Mouse (Mus musculus): Measurements from ENCODE around the gene Cd300lg. TPM values are rescaled to one million over a fixed set of nuclear protein-coding genes. Genes with fewer than 3 reads are reported as not detected.

Gene Cd300lg
- 7.8 and 12.0 TPM in 2 replicates for polyA plus RNA-seq (2012; rRNA removed)

DNA sequence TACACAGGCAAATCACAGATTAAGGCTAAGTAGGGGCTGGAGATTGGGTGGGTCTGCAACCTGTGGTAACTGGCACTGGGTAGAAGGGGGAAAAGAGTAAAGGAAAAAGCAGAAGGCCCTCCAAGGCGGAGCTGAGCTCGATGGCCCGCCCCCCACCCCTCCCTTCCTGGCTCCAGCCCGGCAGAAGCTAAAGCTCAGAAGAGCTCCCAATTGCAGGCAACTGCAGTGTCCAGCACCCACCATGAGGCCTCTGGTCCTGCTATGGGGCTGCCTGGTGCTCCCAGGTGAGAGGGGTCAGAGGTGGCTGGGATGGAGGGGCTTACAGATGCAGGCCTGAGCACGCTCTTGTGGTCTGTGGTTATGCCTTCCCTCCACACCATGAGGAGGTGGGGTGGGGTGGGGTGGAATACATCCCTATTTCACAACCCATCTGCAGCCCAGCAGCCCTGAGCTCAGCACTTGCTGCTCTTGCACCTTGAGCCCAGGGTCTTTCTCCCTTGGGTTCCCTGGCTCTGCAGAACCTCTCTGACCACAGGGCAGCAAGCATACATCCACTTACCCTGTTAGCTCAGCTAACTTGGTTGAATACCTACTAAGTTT lies at the start of gene Cd300lg:
Gene Cd300lg (plus strand): TSS at position 160 of the 600 bp plus-strand sequence.
- peak within 1 kb of the TSS; percentile 53 for H3K4me3 ChIP-seq (replicated peaks; ENCODE audit: extremely low read depth, low read depth, low read length)
- no peaks in the 10 kb centered on the region for H3K4me1 ChIP-seq (ENCODE audit: control insufficient read depth, insufficient read depth, low read length)
- DNase-seq: no peak
- 35% methylated on average over 5 of the region's 5 CpGs for WGBS
- TF ChIP-seq CTCF (IDR thresholded peaks at IDR 0.05; ENCODE audit: insufficient read depth, low read length): no peak
- TF ChIP-seq POLR2A (IDR thresholded peaks at IDR 0.05; ENCODE audit: borderline replicate concordance, extremely low read depth, low read depth, low read length): peak; percentile 20; the same call in 1 of the 2 replicates

DNA sequence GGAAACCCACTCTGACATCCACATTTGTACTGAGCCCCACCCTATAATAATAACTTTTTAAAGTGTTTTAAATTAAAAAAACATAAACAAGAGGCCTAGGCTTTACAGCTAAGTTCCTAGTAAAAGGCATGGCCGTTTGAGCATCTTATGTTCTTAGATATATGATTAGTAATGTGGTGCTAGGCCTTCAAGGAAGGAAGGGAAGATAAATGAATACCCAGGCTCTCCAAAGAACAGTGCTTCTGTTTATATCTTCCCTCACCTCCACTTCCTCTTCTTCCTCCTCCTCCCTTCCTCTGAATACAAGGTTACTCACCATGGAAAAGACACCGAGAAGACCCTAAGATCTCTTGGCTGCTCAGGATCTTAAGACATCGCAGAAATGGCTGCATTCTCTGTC lies 49.5 kb upstream of the Cd300lg start:
- TF ChIP-seq CTCF (IDR thresholded peaks at IDR 0.05; ENCODE audit: insufficient read depth, low read length) (no peak), POLR2A (IDR thresholded peaks at IDR 0.05; ENCODE audit: borderline replicate concordance, extremely low read depth, low read depth, low read length) (no peak)

DNA sequence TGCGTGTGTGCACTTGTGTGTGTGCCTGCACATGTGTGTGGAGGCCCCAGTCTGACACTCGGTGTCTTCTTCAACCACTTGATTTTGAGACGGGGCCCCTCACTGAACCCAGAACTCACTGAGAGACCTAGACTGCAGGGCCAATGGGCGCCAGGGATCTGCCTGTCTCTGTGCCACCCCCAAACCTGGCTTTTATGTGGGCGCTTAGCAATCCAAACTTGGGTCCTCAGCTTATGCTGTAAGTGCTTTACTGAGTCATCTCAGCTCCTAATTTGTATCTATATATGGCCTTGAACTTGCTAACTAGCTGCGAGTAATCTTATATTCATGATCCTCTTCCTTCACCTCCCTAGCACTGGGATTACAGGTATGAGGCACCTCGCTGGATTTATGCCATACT lies 48.9 kb upstream of the Cd300lg start:
- no peak for DNase-seq
- 92% methylated on average over 7 of the region's 7 CpGs for WGBS
- no peaks in the 10 kb centered on the region for H3K4me1 ChIP-seq (ENCODE audit: control insufficient read depth, insufficient read depth, low read length)
- H3K4me3 ChIP-seq (replicated peaks; ENCODE audit: extremely low read depth, low read depth, low read length): no peak overlapping the region
- TF ChIP-seq POLR2A (IDR thresholded peaks at IDR 0.05; ENCODE audit: borderline replicate concordance, extremely low read depth, low read depth, low read length) (no peak), CTCF (IDR thresholded peaks at IDR 0.05; ENCODE audit: insufficient read depth, low read length) (no peak)

More for the DNA sequence above, 49.5 kb upstream of the Cd300lg start:
- 54% methylated on average over 3 of the region's 3 CpGs for WGBS
- no peaks in the 10 kb centered on the region for H3K4me1 ChIP-seq (ENCODE audit: control insufficient read depth, insufficient read depth, low read length)
- H3K4me3 ChIP-seq (replicated peaks; ENCODE audit: extremely low read depth, low read depth, low read length): no peak overlapping the region
- DNase-seq: no peak

DNA sequence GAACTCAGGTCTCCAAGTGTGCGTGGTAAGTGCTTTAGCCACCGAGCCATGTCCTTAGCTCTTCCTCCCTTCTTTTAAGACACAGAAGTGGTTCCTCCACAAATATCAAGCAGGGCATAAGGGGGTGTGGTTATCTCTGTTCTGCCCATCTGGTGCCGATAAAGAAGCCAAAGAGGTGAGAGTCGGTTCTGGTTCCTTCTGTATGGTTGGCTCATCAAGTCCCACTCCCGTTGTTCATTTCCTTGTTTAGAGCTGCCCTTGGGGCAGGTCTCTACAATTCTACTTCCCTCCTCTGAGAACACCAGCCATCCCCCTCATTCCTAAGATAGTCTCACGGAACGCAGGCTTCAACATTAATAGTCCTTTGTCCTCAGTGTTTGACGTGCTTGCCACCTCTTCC lies 47.2 kb upstream of the Cd300lg start:
- 39% methylated on average over 8 of the region's 8 CpGs for whole genome bisulfite sequencing
- TF ChIP-seq CTCF (IDR thresholded peaks at IDR 0.05; ENCODE audit: insufficient read depth, low read length): no peak
- no peak for TF ChIP-seq POLR2A (IDR thresholded peaks at IDR 0.05; ENCODE audit: borderline replicate concordance, extremely low read depth, low read depth, low read length)
- Histone ChIP-seq H3K4me1 (ENCODE audit: control insufficient read depth, insufficient read depth, low read length) (no peaks in the 10 kb centered on the region), H3K4me3 (replicated peaks; ENCODE audit: extremely low read depth, low read depth, low read length) (no peak overlapping the region)
- DNase-seq: no peak

DNA sequence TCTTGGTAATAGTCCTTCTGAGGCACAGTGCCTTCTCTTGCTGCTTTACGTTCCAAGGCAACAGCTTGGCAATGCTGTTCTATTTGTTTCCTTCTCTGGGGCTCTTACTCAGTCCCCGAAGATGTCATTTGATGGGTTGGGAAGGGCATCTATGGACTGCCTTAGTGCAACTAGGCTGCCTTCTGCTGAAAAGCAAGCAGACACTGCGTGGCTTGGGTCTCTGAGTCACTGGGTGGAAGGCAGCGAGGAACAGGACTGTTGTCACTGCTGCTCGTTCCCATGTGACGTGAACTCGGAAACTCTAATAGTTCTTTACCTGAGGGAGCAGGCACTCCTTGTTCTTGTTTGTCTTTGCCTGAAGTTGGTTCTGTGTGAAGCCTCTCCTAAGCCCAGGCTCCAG lies 45.4 kb upstream of the Cd300lg start:
- no peak for DNase-seq
- Histone ChIP-seq H3K4me3 (replicated peaks; ENCODE audit: extremely low read depth, low read depth, low read length) (no peak overlapping the region), H3K4me1 (ENCODE audit: control insufficient read depth, insufficient read depth, low read length) (no peaks in the 10 kb centered on the region)
- TF ChIP-seq CTCF (IDR thresholded peaks at IDR 0.05; ENCODE audit: insufficient read depth, low read length) (no peak), POLR2A (IDR thresholded peaks at IDR 0.05; ENCODE audit: borderline replicate concordance, extremely low read depth, low read depth, low read length) (no peak)
- WGBS: 84% methylated on average over 7 of the region's 7 CpGs

DNA sequence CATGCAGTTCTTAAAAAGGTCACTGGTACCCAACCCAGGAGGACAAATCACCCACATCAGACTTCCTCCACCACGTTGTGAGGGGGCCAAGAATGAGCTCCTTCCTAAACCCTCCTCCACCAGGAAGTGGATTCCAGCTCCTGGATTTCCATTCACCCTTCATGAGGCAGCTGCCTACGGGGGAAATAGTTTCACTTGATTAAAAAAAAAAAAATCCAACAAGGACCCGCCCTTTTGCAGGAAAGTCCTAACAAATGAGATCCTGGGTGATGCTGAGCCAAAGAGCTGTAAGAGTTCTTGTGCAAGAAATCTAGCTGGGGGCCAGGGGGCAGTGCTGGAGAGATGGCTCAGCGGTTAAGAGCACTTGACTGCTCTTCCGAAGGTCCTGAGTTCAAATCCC lies 43.1 kb upstream of the Cd300lg start:
- no peak for DNase-seq
- 23% methylated on average over 5 of the region's 5 CpGs for WGBS

DNA sequence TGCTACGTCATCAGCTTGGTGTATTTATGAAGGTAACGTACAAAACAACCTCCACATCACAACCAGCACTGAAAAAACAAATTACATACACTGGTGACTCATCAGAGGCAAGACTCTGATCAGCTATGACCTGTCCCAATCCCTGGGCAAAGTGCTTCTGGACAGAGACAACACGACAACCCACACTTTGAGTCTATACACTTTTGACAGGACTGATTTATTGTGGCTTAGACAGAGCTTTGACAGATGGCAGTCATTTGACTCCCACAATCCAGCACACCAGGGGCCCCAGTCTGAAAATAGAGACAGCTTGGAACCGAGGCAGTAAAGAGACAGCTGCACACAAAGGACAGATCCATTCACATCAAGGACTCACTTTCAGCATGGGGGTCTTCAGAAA lies 41.8 kb upstream of the Cd300lg start:
- WGBS: 73% methylated on average over 4 of the region's 4 CpGs

More for the DNA sequence above, 43.1 kb upstream of the Cd300lg start:
- Histone ChIP-seq H3K4me3 (replicated peaks; ENCODE audit: extremely low read depth, low read depth, low read length) (no peak overlapping the region), H3K4me1 (ENCODE audit: control insufficient read depth, insufficient read depth, low read length) (no peaks in the 10 kb centered on the region)
- no peak for TF ChIP-seq CTCF (IDR thresholded peaks at IDR 0.05; ENCODE audit: insufficient read depth, low read length)
- TF ChIP-seq POLR2A (IDR thresholded peaks at IDR 0.05; ENCODE audit: borderline replicate concordance, extremely low read depth, low read depth, low read length): no peak

DNA sequence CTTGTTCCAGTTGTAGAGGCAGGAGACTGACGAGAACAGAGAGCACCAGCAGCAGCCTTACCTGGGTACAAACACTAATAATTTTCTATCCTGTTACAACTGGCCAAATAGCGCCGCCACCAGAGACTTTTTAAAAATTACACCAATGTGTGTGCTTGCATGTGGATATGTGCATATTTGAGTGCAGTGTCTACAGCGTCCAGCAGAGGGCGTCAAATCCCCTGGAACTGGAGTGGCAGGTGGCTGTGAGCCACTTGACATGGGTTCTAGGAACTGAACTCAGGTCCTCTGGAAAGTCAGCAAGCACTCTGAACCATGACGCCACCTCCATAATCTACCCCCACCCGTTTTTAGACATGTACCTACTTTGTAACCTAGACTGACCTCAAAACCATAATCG lies 37.1 kb upstream of the Cd300lg start:
- 91% methylated on average over 8 of the region's 8 CpGs for WGBS
- H3K4me3 ChIP-seq (replicated peaks; ENCODE audit: extremely low read depth, low read depth, low read length): no peak overlapping the region

More for the DNA sequence above, 41.8 kb upstream of the Cd300lg start:
- DNase-seq: no peak
- TF ChIP-seq CTCF (IDR thresholded peaks at IDR 0.05; ENCODE audit: insufficient read depth, low read length): no peak
- TF ChIP-seq POLR2A (IDR thresholded peaks at IDR 0.05; ENCODE audit: borderline replicate concordance, extremely low read depth, low read depth, low read length): no peak
- Histone ChIP-seq H3K4me3 (replicated peaks; ENCODE audit: extremely low read depth, low read depth, low read length) (no peak overlapping the region), H3K4me1 (ENCODE audit: control insufficient read depth, insufficient read depth, low read length) (no peaks in the 10 kb centered on the region)

DNA sequence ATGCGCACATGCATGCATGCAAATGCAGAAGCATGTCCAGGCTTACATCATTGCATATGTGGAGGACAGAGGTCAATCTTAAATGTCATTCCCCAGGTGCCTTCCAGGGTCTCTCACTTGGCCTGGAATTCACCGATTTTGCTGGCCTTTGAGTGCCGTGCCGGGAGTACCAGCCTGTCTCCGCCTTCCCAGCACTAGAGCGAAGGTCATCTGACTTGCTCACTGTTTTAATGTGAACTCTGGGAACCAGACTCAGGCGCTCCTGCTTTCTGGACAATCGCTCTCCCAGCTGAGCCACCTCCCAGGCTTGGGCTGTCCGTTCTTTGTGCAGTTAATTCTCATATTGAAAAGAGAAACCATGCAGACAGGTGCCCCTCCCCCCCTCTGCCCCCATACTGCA lies 35.0 kb upstream of the Cd300lg start:
- DNase-seq: no peak
- Histone ChIP-seq H3K4me1 (ENCODE audit: control insufficient read depth, insufficient read depth, low read length) (peaks cover 3% of the 10 kb centered on the region; the same call in 1 of the 2 replicates), H3K4me3 (replicated peaks; ENCODE audit: extremely low read depth, low read depth, low read length) (no peak overlapping the region)
- TF ChIP-seq CTCF (IDR thresholded peaks at IDR 0.05; ENCODE audit: insufficient read depth, low read length) (no peak), POLR2A (IDR thresholded peaks at IDR 0.05; ENCODE audit: borderline replicate concordance, extremely low read depth, low read depth, low read length) (no peak)
- 81% methylated on average over 9 of the region's 9 CpGs for WGBS

More for the DNA sequence above, 37.1 kb upstream of the Cd300lg start:
- peaks cover under 1% of the 10 kb centered on the region; the same call in 1 of the 2 replicates for H3K4me1 ChIP-seq (ENCODE audit: control insufficient read depth, insufficient read depth, low read length)
- TF ChIP-seq CTCF (IDR thresholded peaks at IDR 0.05; ENCODE audit: insufficient read depth, low read length) (peak; percentile 20; the same call in 1 of the 2 replicates), POLR2A (IDR thresholded peaks at IDR 0.05; ENCODE audit: borderline replicate concordance, extremely low read depth, low read depth, low read length) (no peak)
- DNase-seq: no peak

DNA sequence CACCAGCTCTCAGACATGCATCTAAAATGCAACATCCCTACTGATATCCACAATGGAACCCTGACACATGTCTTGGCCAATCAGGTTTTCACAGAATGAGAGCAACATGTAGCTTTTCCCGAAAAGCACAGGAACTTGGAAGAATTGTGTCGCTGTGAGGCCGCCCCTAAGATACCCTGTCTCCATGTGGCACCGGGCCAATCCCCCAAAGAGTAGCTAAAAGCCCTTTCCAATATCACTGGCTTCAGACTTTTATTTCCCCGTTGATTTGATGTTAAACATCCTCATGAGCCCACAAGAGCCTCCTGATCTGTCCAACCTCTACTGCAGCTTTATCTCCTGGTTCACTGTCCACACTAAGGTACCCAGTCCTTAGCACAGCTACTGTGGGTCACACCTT lies 34.6 kb upstream of the Cd300lg start:
- no peak for TF ChIP-seq CTCF (IDR thresholded peaks at IDR 0.05; ENCODE audit: insufficient read depth, low read length)
- TF ChIP-seq POLR2A (IDR thresholded peaks at IDR 0.05; ENCODE audit: borderline replicate concordance, extremely low read depth, low read depth, low read length): no peak
- Histone ChIP-seq H3K4me3 (replicated peaks; ENCODE audit: extremely low read depth, low read depth, low read length) (no peak overlapping the region), H3K4me1 (ENCODE audit: control insufficient read depth, insufficient read depth, low read length) (peaks cover 3% of the 10 kb centered on the region; the same call in 1 of the 2 replicates)
- no peak for DNase-seq
- WGBS: 91% methylated on average over 5 of the region's 5 CpGs

Measured in lung, adult 2 months (tissue).